Mouse (Mus musculus): ENCODE measurements around the gene Gm9733. TPM values are rescaled to one million over a fixed set of nuclear protein-coding genes. Genes with fewer than 3 reads are reported as not detected.
"Not testable (repeated sequence)": the region's sequence is repeated elsewhere in the genome, so short reads cannot be mapped to it uniquely, and the experiment has no call there.

Gene Gm9733
- not detected in 2 replicates for polyA plus RNA-seq (2015; fragmentation: Nextera tagmentation; extraction: Ambion mirVana)

DNA sequence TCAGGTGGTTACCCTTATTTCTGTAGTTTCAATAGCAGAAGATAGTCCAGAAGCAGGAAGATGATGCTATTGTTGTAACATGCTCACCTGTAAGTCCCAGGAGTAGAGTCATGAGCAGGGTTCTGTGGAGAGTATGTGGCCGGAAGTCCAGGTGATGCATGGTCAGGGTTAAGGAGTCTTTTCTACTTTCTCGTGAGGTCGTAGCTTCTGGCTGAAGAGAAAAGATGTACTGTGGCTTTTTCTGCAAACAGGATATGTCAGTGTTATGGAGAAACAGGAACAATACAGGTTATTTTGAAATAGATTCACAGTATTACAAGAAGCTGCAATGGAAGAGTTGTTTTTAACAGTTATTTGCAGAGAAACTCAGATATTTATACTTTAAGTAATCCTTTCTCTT is at the start of gene Gm9733:
Gm9733 (minus strand) TSS at position 240 of the 400 bp plus-strand sequence.
- WGBS = 78% methylated on average over 3 of the region's 3 CpGs
- Histone ChIP-seq H3K9ac (ENCODE audit: low read length) (no peak within 1 kb of the TSS), H3K4me3 (ENCODE audit: low read length) (no peak within 1 kb of the TSS), H3K4me1 (ENCODE audit: control insufficient read depth, insufficient read depth, low read length) (no peaks in the 10 kb centered on the region), H3K36me3 (ENCODE audit: control insufficient read depth, insufficient read depth) (no peaks in the 10 kb centered on the region), H3K4me2 (ENCODE audit: low read depth, low read length) (no peak within 1 kb of the TSS), H3K27ac (ENCODE audit: low read length) (no peak within 1 kb of the TSS), H3K27me3 (ENCODE audit: control insufficient read depth, insufficient read depth, low read length) (no peaks in the 10 kb centered on the region), H3K9me3 (replicated peaks; ENCODE audit: control insufficient read depth, low read length) (peaks cover 3% of the 10 kb centered on the region; the same call in 1 of the 2 replicates)
- no peak for ATAC-seq (replicated peaks; ENCODE audit: extremely low read depth, insufficient read depth, low FRiP score)

DNA sequence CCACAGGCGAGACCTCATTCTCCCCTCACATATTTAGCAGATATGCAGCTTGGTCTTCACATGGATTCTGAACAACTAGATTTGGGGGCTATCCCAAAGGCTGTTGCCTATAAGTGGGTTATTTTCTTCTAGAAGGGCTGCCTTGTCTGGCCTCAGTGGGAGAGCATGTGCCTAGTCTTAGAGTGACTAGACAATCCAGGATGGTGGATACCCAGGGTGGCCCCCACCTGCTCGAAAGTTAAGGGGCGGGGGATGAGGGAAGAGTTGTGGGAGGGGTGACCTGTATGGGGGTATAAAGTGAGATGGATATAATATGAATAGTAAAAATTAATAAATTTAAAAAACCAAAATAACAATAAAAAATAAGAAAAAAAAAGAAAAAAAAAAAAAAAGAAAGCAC is 23.6 kb upstream of the Gm9733 start:
- not testable (repeated sequence) for H3K27ac ChIP-seq (ENCODE audit: low read length); H3K27me3 ChIP-seq (ENCODE audit: control insufficient read depth, insufficient read depth, low read length); H3K4me3 ChIP-seq (ENCODE audit: low read length); H3K4me1 ChIP-seq (ENCODE audit: control insufficient read depth, insufficient read depth, low read length); H3K9me3 ChIP-seq (replicated peaks; ENCODE audit: control insufficient read depth, low read length); H3K36me3 ChIP-seq (ENCODE audit: control insufficient read depth, insufficient read depth); ATAC-seq (replicated peaks; ENCODE audit: extremely low read depth, insufficient read depth, low FRiP score); H3K9ac ChIP-seq (ENCODE audit: low read length); H3K4me2 ChIP-seq (ENCODE audit: low read depth, low read length)
- WGBS = 62% methylated on average over 3 of the region's 3 CpGs

DNA sequence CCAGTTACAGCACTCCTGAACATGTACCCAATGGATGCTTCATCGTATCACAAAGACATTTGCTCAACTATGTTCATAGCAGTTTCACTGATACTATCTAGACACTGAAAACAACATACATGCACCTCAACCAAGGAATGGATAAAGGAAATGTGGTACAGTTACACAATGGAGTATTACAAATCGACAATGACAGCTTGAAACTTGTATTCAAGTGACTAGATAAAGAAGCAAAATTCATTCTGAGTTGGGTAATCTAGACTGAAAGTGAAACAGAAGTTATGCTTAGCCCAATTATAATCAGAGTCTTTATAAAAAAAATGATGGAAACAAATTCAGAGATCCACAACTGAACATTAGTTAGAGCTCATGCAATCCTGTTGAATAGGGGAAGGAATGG is 18.2 kb upstream of the Gm9733 start:
- H3K9me3 ChIP-seq (replicated peaks; ENCODE audit: control insufficient read depth, low read length); H3K4me1 ChIP-seq (ENCODE audit: control insufficient read depth, insufficient read depth, low read length); H3K9ac ChIP-seq (ENCODE audit: low read length); H3K27ac ChIP-seq (ENCODE audit: low read length); ATAC-seq (replicated peaks; ENCODE audit: extremely low read depth, insufficient read depth, low FRiP score); H3K4me3 ChIP-seq (ENCODE audit: low read length); H3K27me3 ChIP-seq (ENCODE audit: control insufficient read depth, insufficient read depth, low read length); H3K4me2 ChIP-seq (ENCODE audit: low read depth, low read length); H3K36me3 ChIP-seq (ENCODE audit: control insufficient read depth, insufficient read depth): not testable (repeated sequence)
- 86% methylated on average over 1 of the region's 2 CpGs for WGBS

DNA sequence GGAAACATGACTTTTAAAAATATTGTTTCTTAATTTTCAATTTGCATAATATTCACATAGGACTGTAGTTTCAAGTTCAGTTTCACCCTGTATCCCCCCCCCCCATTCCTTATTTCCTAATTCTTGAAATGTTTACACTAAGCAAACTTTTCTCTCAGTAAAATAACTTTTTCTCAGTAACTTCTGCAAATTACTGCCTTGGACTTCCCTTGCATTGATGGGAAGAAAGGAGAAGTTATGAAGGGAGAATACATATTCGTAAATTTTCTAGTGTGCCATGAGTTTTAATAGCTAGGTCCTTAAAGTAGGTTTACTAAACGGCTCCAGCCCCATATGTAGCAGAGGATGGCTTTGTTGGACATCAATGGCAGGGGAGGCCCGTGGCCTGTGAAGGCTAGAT is 13.5 kb upstream of the Gm9733 start:
- not testable (repeated sequence) for ATAC-seq (replicated peaks; ENCODE audit: extremely low read depth, insufficient read depth, low FRiP score); H3K4me3 ChIP-seq (ENCODE audit: low read length); H3K27ac ChIP-seq (ENCODE audit: low read length); H3K4me2 ChIP-seq (ENCODE audit: low read depth, low read length); H3K27me3 ChIP-seq (ENCODE audit: control insufficient read depth, insufficient read depth, low read length); H3K4me1 ChIP-seq (ENCODE audit: control insufficient read depth, insufficient read depth, low read length); H3K9ac ChIP-seq (ENCODE audit: low read length); H3K9me3 ChIP-seq (replicated peaks; ENCODE audit: control insufficient read depth, low read length); H3K36me3 ChIP-seq (ENCODE audit: control insufficient read depth, insufficient read depth)
- 50% methylated on average over 3 of the region's 3 CpGs for WGBS

DNA sequence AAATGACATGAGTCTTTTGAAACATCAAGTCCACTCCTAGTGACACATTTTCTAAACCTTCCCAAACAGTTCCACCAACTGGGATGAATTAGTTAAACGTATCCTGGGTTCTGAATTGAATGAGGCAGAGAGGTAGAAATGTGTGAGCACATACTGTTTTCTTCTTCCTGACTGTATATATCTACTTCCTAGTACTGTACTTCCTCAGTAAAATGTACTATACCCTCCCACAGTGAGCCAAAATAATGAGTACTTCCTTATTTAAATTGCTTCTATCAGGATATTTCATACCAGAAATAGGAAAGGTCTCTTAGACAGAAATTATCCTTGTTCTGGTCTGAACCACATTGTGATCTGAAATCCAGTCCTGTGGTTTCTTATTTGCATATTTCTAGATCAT is 8.2 kb upstream of the Gm9733 start:
- no peak overlapping the region for H3K27ac ChIP-seq (ENCODE audit: low read length)
- no peaks in the 10 kb centered on the region for H3K27me3 ChIP-seq (ENCODE audit: control insufficient read depth, insufficient read depth, low read length)
- no peaks in the 10 kb centered on the region for H3K36me3 ChIP-seq (ENCODE audit: control insufficient read depth, insufficient read depth)
- no peak overlapping the region for H3K4me3 ChIP-seq (ENCODE audit: low read length)
- no peak for ATAC-seq (replicated peaks; ENCODE audit: extremely low read depth, insufficient read depth, low FRiP score)
- no peaks in the 10 kb centered on the region for H3K4me1 ChIP-seq (ENCODE audit: control insufficient read depth, insufficient read depth, low read length)
- no peak overlapping the region for H3K9ac ChIP-seq (ENCODE audit: low read length)
- H3K4me2 ChIP-seq (ENCODE audit: low read depth, low read length) = no peak overlapping the region
- H3K9me3 ChIP-seq (replicated peaks; ENCODE audit: control insufficient read depth, low read length) = no peaks in the 10 kb centered on the region
- WGBS = 50% methylated on average over 1 of the region's 1 CpGs

DNA sequence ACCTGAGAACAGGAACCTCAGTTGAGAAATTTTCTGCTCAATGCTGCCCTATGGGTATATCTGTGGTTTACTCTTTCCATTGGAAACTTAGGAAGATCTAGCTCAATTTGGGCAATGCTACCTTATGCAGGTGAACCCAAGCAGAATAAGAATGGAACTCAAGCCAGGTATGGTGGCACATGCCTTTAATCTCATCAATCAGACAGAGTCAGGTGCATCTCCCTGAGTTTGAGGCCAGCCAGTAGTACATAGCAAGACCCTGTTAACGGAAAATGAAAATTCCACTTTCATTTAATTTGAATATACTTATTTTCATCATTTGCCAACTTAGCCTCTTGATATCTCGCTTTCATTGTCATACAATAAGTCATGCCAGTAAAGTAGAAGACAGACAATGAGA is 2.1 kb upstream of the Gm9733 start:
- H3K27ac ChIP-seq (ENCODE audit: low read length) = no peak overlapping the region
- H3K9me3 ChIP-seq (replicated peaks; ENCODE audit: control insufficient read depth, low read length) = peaks cover 3% of the 10 kb centered on the region; the same call in 1 of the 2 replicates
- H3K4me3 ChIP-seq (ENCODE audit: low read length) = no peak overlapping the region
- H3K27me3 ChIP-seq (ENCODE audit: control insufficient read depth, insufficient read depth, low read length) = no peaks in the 10 kb centered on the region
- H3K4me1 ChIP-seq (ENCODE audit: control insufficient read depth, insufficient read depth, low read length) = no peaks in the 10 kb centered on the region
- no peak overlapping the region for H3K4me2 ChIP-seq (ENCODE audit: low read depth, low read length)
- no peak for ATAC-seq (replicated peaks; ENCODE audit: extremely low read depth, insufficient read depth, low FRiP score)
- H3K36me3 ChIP-seq (ENCODE audit: control insufficient read depth, insufficient read depth) = no peaks in the 10 kb centered on the region
- no peak overlapping the region for H3K9ac ChIP-seq (ENCODE audit: low read length)
- WGBS = 63% methylated on average over 2 of the region's 2 CpGs

DNA sequence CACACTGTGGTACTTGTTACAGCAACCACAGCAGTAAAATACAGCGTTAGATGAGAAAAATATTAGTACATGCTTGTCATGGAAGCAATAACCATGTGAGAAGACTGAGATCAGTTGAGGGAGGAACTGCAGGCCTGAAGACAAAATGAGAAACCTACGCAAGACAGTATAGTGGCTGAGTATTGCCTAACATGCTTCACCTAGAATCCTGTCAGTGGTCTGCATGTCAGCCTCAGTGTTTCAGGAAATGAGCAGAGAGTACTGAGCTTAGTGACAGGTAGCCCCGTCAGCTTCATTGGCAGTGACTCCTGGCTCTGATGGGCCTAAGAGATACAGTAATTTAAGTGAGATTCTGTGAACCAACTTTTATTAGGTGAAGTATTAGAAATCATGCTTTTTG is 557 bp downstream of the Gm9733 start:
- H3K27me3 ChIP-seq (ENCODE audit: control insufficient read depth, insufficient read depth, low read length) = no peaks in the 10 kb centered on the region
- H3K4me2 ChIP-seq (ENCODE audit: low read depth, low read length) = no peak overlapping the region
- no peak overlapping the region for H3K27ac ChIP-seq (ENCODE audit: low read length)
- H3K36me3 ChIP-seq (ENCODE audit: control insufficient read depth, insufficient read depth) = no peaks in the 10 kb centered on the region
- no peak overlapping the region for H3K9ac ChIP-seq (ENCODE audit: low read length)
- ATAC-seq (replicated peaks; ENCODE audit: extremely low read depth, insufficient read depth, low FRiP score) = no peak
- peaks cover 3% of the 10 kb centered on the region; the same call in 1 of the 2 replicates for H3K9me3 ChIP-seq (replicated peaks; ENCODE audit: control insufficient read depth, low read length)
- WGBS = 62% methylated on average over 3 of the region's 3 CpGs
- H3K4me1 ChIP-seq (ENCODE audit: control insufficient read depth, insufficient read depth, low read length) = no peaks in the 10 kb centered on the region
- H3K4me3 ChIP-seq (ENCODE audit: low read length) = no peak overlapping the region

DNA sequence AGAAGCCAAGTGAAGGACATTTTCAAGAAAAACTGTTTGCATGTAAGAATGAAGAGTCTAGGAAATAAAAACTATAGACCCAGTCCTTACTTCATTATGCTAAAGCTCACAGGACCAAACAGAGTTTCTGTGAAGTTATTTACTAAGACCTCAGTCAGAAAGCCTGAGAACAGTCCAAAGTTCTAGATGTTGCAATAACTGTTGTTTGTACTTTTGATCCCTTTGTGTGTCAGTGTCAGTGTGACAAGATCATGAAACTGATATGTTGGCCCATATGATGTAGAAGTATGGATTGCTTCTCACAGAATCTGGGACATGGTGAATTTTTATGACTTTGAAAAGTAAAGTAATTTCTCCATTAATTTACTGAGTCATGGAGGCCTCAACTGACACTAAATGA is 2.6 kb downstream of the Gm9733 start:
- no peak for ATAC-seq (replicated peaks; ENCODE audit: extremely low read depth, insufficient read depth, low FRiP score)
- no peaks in the 10 kb centered on the region for H3K36me3 ChIP-seq (ENCODE audit: control insufficient read depth, insufficient read depth)
- H3K27me3 ChIP-seq (ENCODE audit: control insufficient read depth, insufficient read depth, low read length) = no peaks in the 10 kb centered on the region
- no peak overlapping the region for H3K4me2 ChIP-seq (ENCODE audit: low read depth, low read length)
- peaks cover 3% of the 10 kb centered on the region; the same call in 1 of the 2 replicates for H3K9me3 ChIP-seq (replicated peaks; ENCODE audit: control insufficient read depth, low read length)
- H3K4me1 ChIP-seq (ENCODE audit: control insufficient read depth, insufficient read depth, low read length) = no peaks in the 10 kb centered on the region
- no peak overlapping the region for H3K9ac ChIP-seq (ENCODE audit: low read length)
- H3K4me3 ChIP-seq (ENCODE audit: low read length) = no peak overlapping the region
- no peak overlapping the region for H3K27ac ChIP-seq (ENCODE audit: low read length)

DNA sequence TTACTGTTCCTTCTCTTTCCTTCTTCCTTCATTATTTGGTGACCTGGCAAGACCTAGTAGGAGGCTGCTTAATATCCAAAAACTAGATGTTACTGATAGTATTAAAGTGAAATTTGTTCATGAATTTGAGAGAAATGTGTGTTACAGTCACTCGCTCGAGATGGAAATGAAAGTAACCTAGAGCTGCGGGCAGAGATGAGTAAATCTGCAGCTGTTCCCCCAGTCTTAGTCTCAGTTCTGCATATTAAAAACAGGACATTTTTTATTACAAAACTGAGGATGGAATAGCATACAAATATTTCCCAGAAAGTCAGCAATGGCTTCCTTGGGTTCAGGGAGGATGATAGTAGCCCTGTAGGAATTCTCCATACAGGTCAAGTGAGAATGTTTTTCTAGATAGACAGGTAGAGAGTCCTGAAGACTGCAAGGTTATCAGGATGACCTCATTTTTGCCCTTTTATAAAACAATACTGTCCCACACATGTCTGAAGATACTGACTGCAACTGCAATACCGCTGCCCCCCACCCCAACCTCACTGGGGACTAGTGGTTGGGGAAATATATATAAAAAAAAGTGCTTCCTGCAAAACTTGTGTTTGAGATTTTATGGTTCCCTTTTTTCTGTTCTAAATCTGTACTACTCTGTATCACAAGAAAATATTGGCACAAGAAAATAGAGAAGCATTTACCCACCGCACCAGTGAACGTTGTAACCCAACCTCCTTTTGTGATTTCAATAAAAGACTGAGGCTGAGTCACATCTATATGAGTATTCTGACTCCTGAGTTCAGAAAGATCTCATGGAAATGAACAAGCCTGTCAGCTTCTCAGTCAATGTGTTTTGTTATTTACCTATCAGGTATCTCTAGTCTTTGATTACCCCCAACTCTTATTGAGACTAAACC is 47.4 kb downstream of the Gm9733 start:
- Histone ChIP-seq H3K4me2 (ENCODE audit: low read depth, low read length) (no peak overlapping the region), H3K4me1 (ENCODE audit: control insufficient read depth, insufficient read depth, low read length) (no peaks in the 10 kb centered on the region), H3K36me3 (ENCODE audit: control insufficient read depth, insufficient read depth) (no peaks in the 10 kb centered on the region), H3K9me3 (replicated peaks; ENCODE audit: control insufficient read depth, low read length) (no peaks in the 10 kb centered on the region), H3K27ac (ENCODE audit: low read length) (no peak overlapping the region), H3K4me3 (ENCODE audit: low read length) (no peak overlapping the region), H3K9ac (ENCODE audit: low read length) (no peak overlapping the region), H3K27me3 (ENCODE audit: control insufficient read depth, insufficient read depth, low read length) (no peaks in the 10 kb centered on the region)
- WGBS = 68% methylated on average over 6 of the region's 6 CpGs
- no peak for ATAC-seq (replicated peaks; ENCODE audit: extremely low read depth, insufficient read depth, low FRiP score)

Measured in heart, embryonic 16.5 days (tissue).